Mouse (Mus musculus) CH12.LX (cell line): ENCODE measurements at regions not wholly inside any gene's neighbourhood (a gene's known extent, or its start where the extent isn't known, plus 50 kb on each side); places are given as distances from the start of the nearest gene placed in this dataset.

Experiments
- DNase-seq: peaks from one replicate; pipeline ENCODE4 v3.0.0-alpha.2; 2013; ENCODE audit errors: extremely low read depth
- H3K27ac ChIP-seq: 2 replicates; pipeline ENCODE4 v1.5.1; 2012; ENCODE audit warnings: low read depth, mild to moderate bottlenecking, control low read depth, moderate library complexity; ENCODE audit not compliant: insufficient read depth
- H3K27me3 ChIP-seq: replicated peaks from 2 replicates; pipeline ENCODE3; 2012; ENCODE audit warnings: inconsistent platforms
- H3K36me3 ChIP-seq, 2 experiments: replicated peaks in 1 of 2; 2 replicates each; pipeline versions ENCODE3 to v1.6.1; 2012; ENCODE audit warnings: inconsistent platforms in 1 of 2, low read length in 1 of 2, mild to moderate bottlenecking in 1 of 2, mixed read lengths in 1 of 2, moderate library complexity in 1 of 2; ENCODE audit not compliant: control insufficient read depth in 1 of 2, insufficient read depth in 1 of 2
- H3K4me1 ChIP-seq, 2 experiments: 2 replicates each; pipeline ENCODE4 v1.6.1; 2012; ENCODE audit warnings: inconsistent platforms in 1 of 2, moderate library complexity in 1 of 2; ENCODE audit not compliant: insufficient read depth in 2 of 2, control insufficient read depth in 1 of 2
- H3K4me2 ChIP-seq: 2 replicates; pipeline ENCODE4 v1.6.1; 2012; ENCODE audit warnings: low read depth, mild to moderate bottlenecking, control low read depth; ENCODE audit not compliant: poor library complexity, insufficient read depth, severe bottlenecking
- H3K4me3 ChIP-seq, 3 experiments: fragments of 150-350 bp in 1 of 3; sonication (generic) in 1 of 3; replicated peaks in 1 of 3; 2 replicates each; pipeline versions ENCODE3 to v1.5.1; 2011 to 2012; ENCODE audit warnings: low read depth in 2 of 3, low read length in 2 of 3, mild to moderate bottlenecking in 2 of 3, moderate library complexity in 2 of 3, control low read depth in 1 of 3, improper control_type of control experiment in 1 of 3, inconsistent platforms in 1 of 3, mixed read lengths in 1 of 3; ENCODE audit not compliant: poor library complexity in 1 of 3
- H3K79me2 ChIP-seq: replicated peaks from 2 replicates; pipeline ENCODE4 v1.6.1; 2012; ENCODE audit warnings: mild to moderate bottlenecking, moderate library complexity; ENCODE audit not compliant: control insufficient read depth, poor library complexity, insufficient read depth, severe bottlenecking; ENCODE audit errors: extremely low read depth
- H3K9ac ChIP-seq: 2 replicates; pipeline ENCODE4 v1.6.1; 2012; ENCODE audit warnings: low read depth, mild to moderate bottlenecking, control low read depth, moderate library complexity; ENCODE audit not compliant: insufficient read depth
- H3K9me3 ChIP-seq: replicated peaks from 2 replicates; pipeline ENCODE3; 2012; ENCODE audit warnings: low read length, inconsistent platforms, mixed read lengths
- CHD1 ChIP-seq: IDR thresholded peaks from 2 replicates; pipeline ENCODE4 v1.6.1; 2012; ENCODE audit warnings: low read depth, low read length, improper control_type of control experiment, inconsistent platforms
- ELF1 ChIP-seq: IDR thresholded peaks from 2 replicates; pipeline ENCODE4 v1.6.1; 2014; ENCODE audit warnings: low read depth, mild to moderate bottlenecking, inconsistent platforms, low read length, improper control_type of control experiment
- EP300 ChIP-seq: IDR thresholded peaks from 2 replicates; pipeline ENCODE4 v1.6.1; 2011; ENCODE audit warnings: low read length, improper control_type of control experiment
- ETS1 ChIP-seq: conservative IDR thresholded peaks from 2 replicates; pipeline ENCODE4 v1.6.1; 2012; ENCODE audit warnings: low read depth, mild to moderate bottlenecking, inconsistent platforms, low read length, improper control_type of control experiment, moderate library complexity
- GABPA ChIP-seq: IDR thresholded peaks from 2 replicates; pipeline ENCODE4 v1.6.1; 2012; ENCODE audit warnings: low read depth, low read length, improper control_type of control experiment, inconsistent platforms; ENCODE audit not compliant: insufficient replicate concordance
- HCFC1 ChIP-seq: IDR thresholded peaks from 2 replicates; pipeline ENCODE4 v1.6.1; 2012; ENCODE audit warnings: low read depth, mild to moderate bottlenecking, inconsistent platforms, low read length, improper control_type of control experiment
- IRF4 ChIP-seq: IDR thresholded peaks from 2 replicates; pipeline ENCODE4 v1.6.1; 2014; ENCODE audit warnings: low read depth, mild to moderate bottlenecking, inconsistent platforms, low read length, improper control_type of control experiment
- JUN ChIP-seq: IDR thresholded peaks from 2 replicates; pipeline ENCODE4 v1.6.1; 2011; ENCODE audit warnings: low read depth, mild to moderate bottlenecking, low read length, improper control_type of control experiment, moderate library complexity; ENCODE audit not compliant: insufficient read depth
- JUND ChIP-seq: conservative IDR thresholded peaks from 2 replicates; pipeline ENCODE4 v1.6.1; 2011; ENCODE audit warnings: low read depth, low read length, improper control_type of control experiment
- MAZ ChIP-seq: IDR thresholded peaks from 2 replicates; pipeline ENCODE4 v1.6.1; 2012; ENCODE audit warnings: low read depth, mild to moderate bottlenecking, inconsistent platforms, low read length, improper control_type of control experiment, moderate library complexity
- NRF1 ChIP-seq: IDR thresholded peaks from 2 replicates; pipeline ENCODE4 v1.6.1; 2014; ENCODE audit warnings: low read depth, mild to moderate bottlenecking, inconsistent platforms, low read length, improper control_type of control experiment, moderate library complexity
- PAX5 ChIP-seq: IDR thresholded peaks from 2 replicates; pipeline ENCODE4 v1.6.1; 2012; ENCODE audit warnings: low read length, inconsistent platforms, mixed read lengths
- RAD21 ChIP-seq: IDR thresholded peaks from 2 replicates; pipeline ENCODE4 v1.6.1; 2011; ENCODE audit warnings: low read depth, mild to moderate bottlenecking, low read length, improper control_type of control experiment, moderate library complexity
- RCOR1 ChIP-seq: conservative IDR thresholded peaks from 2 replicates; pipeline ENCODE4 v1.6.1; 2012; ENCODE audit warnings: low read depth, mild to moderate bottlenecking, inconsistent platforms, low read length, improper control_type of control experiment
- SMC3 ChIP-seq: IDR thresholded peaks from 2 replicates; pipeline ENCODE4 v1.6.1; 2011; ENCODE audit warnings: low read depth, low read length, improper control_type of control experiment
- TBP ChIP-seq: conservative IDR thresholded peaks from 2 replicates; pipeline ENCODE4 v1.6.1; 2011; ENCODE audit warnings: low read depth, low read length, improper control_type of control experiment
- TCF12 ChIP-seq: IDR thresholded peaks from 2 replicates; pipeline ENCODE4 v1.6.1; 2014; ENCODE audit warnings: low read depth, mild to moderate bottlenecking, inconsistent platforms, low read length, improper control_type of control experiment
- UBTF ChIP-seq: IDR thresholded peaks from 2 replicates; pipeline ENCODE4 v1.6.1; 2012; ENCODE audit warnings: low read depth, mild to moderate bottlenecking, inconsistent platforms, low read length, improper control_type of control experiment, moderate library complexity
- USF1 ChIP-seq: IDR thresholded peaks from 2 replicates; pipeline ENCODE4 v1.6.1; 2014; ENCODE audit warnings: low read depth, mild to moderate bottlenecking, inconsistent platforms, low read length, improper control_type of control experiment
- ZC3H11A ChIP-seq: IDR thresholded peaks from 2 replicates; pipeline ENCODE4 v1.6.1; 2012; ENCODE audit warnings: low read depth, mild to moderate bottlenecking, inconsistent platforms, low read length, improper control_type of control experiment
- ZKSCAN1 ChIP-seq: IDR thresholded peaks from 2 replicates; pipeline ENCODE4 v1.6.1; 2012; ENCODE audit warnings: low read depth, inconsistent platforms, low read length, improper control_type of control experiment, borderline replicate concordance
- ZMIZ1 ChIP-seq: IDR thresholded peaks from 2 replicates; pipeline ENCODE4 v1.6.1; 2012; ENCODE audit warnings: low read depth, mild to moderate bottlenecking, inconsistent platforms, low read length, improper control_type of control experiment
- ZNF384 ChIP-seq: IDR thresholded peaks from 2 replicates; pipeline ENCODE4 v1.6.1; 2012; ENCODE audit warnings: low read depth, low read length, improper control_type of control experiment, inconsistent platforms
- dilution Hi-C: fragments of 300-500 bp; cut with MboI; formaldehyde crosslinking; loops from 2 replicates; pipeline ENCODE4 v1.14.3; 2020; ENCODE audit warnings: low sequenced_read_pairs; ENCODE audit not compliant: extremely low pct_unique_long_range_greater_than_20kb, extremely low pct_ligation_motif_present
- in situ Hi-C: fragments of 300-500 bp; cut with MboI; formaldehyde crosslinking; loops from 3 replicates; pipeline ENCODE4 v1.14.3; 2019; ENCODE audit warnings: low sequenced_read_pairs, low pct_ligation_motif_present, low pct_unique_long_range_greater_than_20kb, mixed read lengths

DNA sequence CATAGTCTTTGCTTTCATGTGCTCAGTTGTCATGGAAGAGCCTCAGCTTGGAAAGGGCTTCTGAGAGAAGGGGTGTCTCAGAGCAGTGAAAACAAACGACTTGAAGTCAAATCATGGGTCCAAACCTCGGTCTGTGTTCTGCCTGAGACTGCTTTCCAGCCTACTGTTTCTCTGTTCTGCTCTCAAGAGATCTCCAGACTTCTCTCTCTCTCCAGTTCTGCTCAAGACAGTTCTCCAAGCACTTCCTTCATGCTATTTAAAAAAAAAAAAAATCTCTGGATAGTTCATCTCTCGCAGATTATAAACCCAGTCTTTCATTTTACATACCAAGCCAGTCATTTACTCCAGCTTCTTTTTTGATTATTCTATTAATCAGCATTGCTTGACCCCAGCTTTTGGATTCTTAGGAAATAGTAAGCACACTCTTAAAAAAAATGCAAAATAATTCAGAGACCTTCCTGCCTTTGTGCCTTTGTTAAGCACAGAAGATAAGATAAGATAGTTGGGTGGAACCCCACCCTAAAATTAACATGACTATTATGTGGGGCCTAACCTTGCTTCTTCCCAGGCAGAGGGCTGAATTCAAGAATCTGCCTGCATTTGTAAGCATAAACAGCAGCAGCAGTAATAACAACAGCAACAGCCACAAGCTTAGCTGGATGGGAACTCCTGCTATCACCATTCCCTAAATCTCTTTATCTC is 724.4 kb downstream of the Tpm3-rs7 start:
- dilution Hi-C loops: no loop called here
- DNase-seq: no peak

DNA sequence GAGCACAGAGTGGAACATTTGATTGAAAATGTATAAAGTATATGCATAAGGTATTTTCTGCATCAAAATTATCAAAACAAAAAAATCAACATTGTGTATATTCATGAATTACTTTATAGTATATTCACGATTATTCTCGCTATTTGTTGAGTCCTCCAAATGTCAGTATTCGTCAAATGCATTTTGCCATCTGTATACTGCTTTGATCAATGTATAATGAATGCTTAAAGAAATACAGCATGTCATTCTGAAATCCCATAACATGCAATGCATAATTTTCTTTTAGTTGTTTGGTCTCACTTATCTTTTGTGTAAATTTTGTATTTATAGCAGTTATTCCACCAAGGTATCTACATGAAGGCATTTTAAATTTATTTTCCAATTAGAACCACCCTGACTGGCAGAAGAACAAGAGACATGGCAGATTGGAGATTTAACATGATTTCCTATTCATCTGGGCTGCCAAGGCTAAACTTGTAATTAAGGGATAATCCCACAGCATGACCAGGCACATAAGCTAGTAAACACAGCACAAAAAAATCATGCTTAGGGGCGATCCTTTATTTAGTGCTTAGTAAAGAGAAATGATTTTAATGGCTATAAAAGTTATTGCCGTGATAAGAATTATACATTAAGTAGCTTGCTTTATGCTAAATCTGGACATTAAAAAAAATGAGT is 739.3 kb downstream of the Tpm3-rs7 start:
- DNase-seq: no peak
- no peak overlapping the region for H3K4me2 ChIP-seq
- no peaks in the 10 kb centered on the region for H3K79me2 ChIP-seq
- no peak overlapping the region for H3K4me3 ChIP-seq
- dilution Hi-C loops (no loop called here), in situ Hi-C loops (no loop called here)
- no peaks in the 10 kb centered on the region for H3K36me3 ChIP-seq
- H3K9ac ChIP-seq: no peak overlapping the region
- H3K9me3 ChIP-seq: peaks cover 26% of the 10 kb centered on the region
- TF ChIP-seq ETS1: no peak
- TF ChIP-seq PAX5: no peak
- TF ChIP-seq RAD21: no peak
- no peak for TF ChIP-seq IRF4
- no peak for TF ChIP-seq SMC3
- no peak for TF ChIP-seq ZMIZ1
- TF ChIP-seq ZNF384: no peak
- TF ChIP-seq UBTF: no peak
- TF ChIP-seq JUN: no peak
- no peak for TF ChIP-seq HCFC1
- TF ChIP-seq RCOR1: no peak
- no peak for TF ChIP-seq JUND
- no peak for TF ChIP-seq ELF1
- no peak for TF ChIP-seq TCF12
- no peak for TF ChIP-seq ZKSCAN1
- TF ChIP-seq EP300: no peak
- TF ChIP-seq GABPA: no peak
- TF ChIP-seq TBP: no peak
- H3K27ac ChIP-seq: no peak overlapping the region
- no peaks in the 10 kb centered on the region for H3K4me1 ChIP-seq
- no peaks in the 10 kb centered on the region for H3K27me3 ChIP-seq

More for the DNA sequence above, 724.4 kb downstream of the Tpm3-rs7 start:
- Histone ChIP-seq H3K9ac (no peak overlapping the region), H3K9me3 (peaks cover 20% of the 10 kb centered on the region), H3K4me3 (no peak overlapping the region), H3K27me3 (no peaks in the 10 kb centered on the region), H3K79me2 (no peaks in the 10 kb centered on the region), H3K4me1 (no peaks in the 10 kb centered on the region), H3K27ac (no peak overlapping the region), H3K36me3 (no peaks in the 10 kb centered on the region), H3K4me2 (no peak overlapping the region)
- in situ Hi-C loops: no loop called here
- TF ChIP-seq MAZ: no peak
- no peak for TF ChIP-seq USF1
- TF ChIP-seq ZC3H11A: no peak
- TF ChIP-seq CHD1: no peak
- TF ChIP-seq JUN: no peak
- no peak for TF ChIP-seq UBTF
- no peak for TF ChIP-seq NRF1
